Mouse (Mus musculus): ENCODE results near the gene Tmem217. TPM values are rescaled to one million over a fixed set of nuclear protein-coding genes. Genes with fewer than 3 reads are reported as not detected.

Tmem217 gene
- total RNA-seq (2021): not detected
- long read RNA-seq, experiment 1: 0 reads
- long read RNA-seq, experiment 2: 0 reads

DNA sequence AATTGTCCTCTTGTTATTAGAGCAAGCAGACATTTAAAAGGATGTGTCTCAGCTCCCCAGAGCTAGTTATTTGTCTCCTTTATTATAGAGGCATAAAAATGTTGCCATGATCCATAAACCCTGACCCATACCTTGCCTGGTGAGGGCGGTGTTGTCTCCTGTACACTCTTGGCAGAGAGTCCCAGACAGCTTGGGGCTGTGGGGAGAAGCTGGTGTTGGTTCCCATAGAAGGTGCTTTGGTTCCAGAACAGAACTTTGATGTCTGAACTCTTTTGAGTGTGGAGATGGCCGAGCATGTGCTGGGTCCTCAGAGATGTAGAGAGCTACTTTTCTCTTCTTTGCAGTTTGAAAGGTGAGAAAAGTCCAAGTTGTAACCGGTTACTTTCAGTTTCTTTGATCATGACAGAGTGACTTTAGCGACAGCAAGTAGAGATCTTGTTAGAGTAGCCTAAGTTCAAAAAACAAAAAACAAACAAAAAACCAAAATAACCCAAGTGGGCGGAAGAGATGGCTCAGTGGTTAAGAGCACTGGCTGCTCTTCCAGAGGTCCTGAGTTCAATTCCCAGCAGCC is at the start of gene Tmem217:
Gene Tmem217, minus strand, starts transcription at position 224 of the 571 bp plus-strand sequence.
- DNase-seq: no peak
- intact Hi-C loops (cut with DNase I; ENCODE audit: low total_unique reads): no loop called here

DNA sequence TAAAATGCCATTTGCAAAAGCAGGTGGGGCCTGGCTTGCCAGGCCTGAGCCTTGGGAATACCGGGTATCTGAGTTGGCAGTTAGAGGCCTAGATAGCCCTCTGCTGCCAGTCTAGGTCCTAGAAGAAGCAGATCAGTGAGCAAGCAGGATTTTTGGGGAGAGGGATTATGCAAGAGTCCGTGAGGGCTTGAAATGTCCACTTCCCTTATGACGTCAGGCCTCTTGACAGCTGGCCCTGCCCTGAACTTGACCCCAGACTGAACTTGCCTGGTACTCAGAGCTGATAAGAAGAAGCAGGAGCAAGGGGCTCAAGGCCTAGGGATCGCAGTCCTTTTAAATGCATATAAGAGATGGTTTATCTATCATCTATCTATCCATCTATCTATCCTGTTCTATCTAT is 49.2 kb upstream of the Tmem217 start:
- intact Hi-C loops (cut with DNase I; ENCODE audit: low total_unique reads): loop anchor here (5.0 to 10.0 kb wide), 2 partner anchors 173 to 281 kb away; no protein-coding TSS in a partner anchor
- no peak for DNase-seq

DNA sequence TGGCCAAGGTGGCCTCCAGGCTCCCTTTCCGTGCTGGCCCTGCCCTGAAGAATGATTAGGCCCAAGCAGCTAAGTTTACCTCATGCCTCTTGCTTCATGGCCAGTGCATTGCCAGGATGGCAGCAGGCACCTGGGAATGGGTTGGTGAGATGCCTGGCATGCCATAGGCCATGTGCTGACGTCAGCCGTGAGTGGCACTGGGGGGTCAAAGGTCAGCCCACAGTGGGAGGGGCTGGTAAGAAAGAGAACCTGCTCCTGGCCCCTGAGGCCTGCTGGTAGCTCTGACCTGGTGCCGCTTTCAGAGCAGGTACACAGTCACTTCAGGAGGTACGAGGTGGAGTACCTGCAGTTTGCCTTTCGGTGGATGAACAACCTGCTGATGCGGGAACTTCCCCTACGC is 47.4 kb upstream of the Tmem217 start:
- DNase-seq: no peak
- intact Hi-C loops (cut with DNase I; ENCODE audit: low total_unique reads): no loop called here

DNA sequence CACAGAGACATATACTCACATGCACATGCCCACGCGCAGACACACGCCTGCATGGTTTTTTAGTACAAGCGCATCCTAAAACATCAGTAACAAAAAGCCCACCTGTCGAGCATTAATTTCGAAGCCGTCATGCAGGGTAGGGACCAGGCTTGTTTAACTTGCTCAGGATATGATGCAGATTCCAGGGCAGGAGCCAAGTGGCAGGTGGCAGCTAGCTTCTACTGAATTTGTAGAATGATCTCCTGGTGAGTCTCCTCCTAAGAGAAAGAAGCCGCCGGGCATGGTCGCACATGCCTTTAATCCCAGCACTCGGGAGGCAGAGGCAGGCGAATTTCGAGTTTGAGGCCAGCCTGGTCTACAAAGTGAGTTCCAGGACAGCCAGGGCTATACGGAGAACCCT is 46.9 kb upstream of the Tmem217 start:
- intact Hi-C loops (cut with DNase I; ENCODE audit: low total_unique reads): no loop called here
- no peak for DNase-seq

GRCm38 (mm10) chr17:29596771-29597132 is 44.6 kb upstream of the Tmem217 start:
- DNase-seq: no peak
- intact Hi-C loops (cut with DNase I; ENCODE audit: low total_unique reads): no loop called here

DNA sequence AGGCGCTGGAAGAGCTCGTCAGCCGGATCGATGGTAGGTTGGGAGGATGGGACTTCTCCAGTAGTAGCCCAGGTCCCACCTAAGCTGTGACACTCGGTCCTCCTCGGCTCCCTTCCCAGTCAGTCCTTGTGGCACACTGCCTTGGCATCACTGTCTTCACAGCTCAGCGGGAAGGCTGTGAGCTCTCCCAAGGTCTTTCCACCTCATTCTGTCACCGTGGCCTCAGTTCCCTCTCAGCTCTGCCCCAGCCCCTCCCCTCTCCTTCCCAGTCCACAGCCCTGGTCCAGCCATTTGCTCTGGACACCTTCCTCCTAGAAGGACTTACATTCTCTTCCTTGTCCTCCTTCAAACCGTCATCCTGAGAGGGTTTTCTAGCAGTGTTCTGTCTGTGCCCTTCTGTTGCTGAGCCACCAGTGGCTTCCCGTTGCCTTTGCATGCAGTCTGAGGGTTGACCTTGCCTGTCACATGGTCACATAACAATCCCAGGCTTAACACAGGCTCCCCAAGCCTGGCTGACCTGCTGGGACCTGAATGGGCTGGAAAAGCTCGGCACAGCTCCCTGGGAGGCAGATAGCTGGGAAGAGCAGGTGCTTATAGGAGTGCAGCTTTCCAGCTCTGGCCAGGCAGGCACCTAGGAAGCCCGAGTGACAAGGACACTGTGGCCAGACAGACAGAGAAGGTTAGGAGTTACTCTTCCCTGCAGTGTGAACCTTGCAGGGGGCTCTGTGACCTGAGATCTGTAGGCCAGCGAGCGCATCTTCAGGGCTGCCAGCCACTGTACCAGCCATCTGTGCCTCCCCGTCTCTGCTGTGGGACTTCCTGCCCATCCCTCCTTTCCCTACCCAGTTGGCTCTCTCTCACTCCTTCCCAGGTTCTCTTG is 43.9 kb upstream of the Tmem217 start:
- intact Hi-C loops (cut with DNase I; ENCODE audit: low total_unique reads): no loop called here
- no peak for DNase-seq

DNA sequence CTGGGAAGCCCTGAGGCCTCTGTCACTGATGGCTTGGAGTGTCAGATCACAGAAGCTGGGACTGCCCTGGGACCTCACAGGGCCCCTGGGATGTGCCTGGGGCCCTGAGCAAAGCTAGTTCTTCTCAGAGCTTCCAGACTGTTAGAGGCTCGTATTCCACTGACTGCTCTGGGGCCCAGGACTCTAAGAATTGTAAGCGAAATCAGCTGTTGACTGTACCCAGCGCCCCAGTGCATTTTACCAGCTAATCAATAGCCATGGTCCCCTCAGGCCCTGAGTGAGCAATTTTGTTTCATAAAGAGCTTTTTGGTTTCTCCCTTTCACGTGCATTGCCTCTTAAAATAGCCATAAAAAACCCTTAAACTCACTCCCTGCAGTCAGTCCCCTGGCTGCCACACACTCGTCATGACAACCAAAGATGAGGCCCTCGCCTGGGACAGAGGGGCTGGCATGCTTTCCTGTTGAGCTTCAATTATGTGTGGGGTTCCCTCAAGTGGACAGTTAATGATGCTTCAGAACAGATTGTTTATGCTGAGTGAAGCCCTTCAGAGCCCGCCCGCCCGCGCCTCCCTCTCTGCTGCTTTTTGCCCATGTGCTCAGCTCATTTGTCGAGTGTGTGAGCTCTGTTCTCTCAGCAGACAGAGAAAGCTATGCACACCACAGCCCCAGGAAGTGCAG is 37.2 kb upstream of the Tmem217 start:
- no peak for DNase-seq
- intact Hi-C loops (cut with DNase I; ENCODE audit: low total_unique reads): no loop called here

DNA sequence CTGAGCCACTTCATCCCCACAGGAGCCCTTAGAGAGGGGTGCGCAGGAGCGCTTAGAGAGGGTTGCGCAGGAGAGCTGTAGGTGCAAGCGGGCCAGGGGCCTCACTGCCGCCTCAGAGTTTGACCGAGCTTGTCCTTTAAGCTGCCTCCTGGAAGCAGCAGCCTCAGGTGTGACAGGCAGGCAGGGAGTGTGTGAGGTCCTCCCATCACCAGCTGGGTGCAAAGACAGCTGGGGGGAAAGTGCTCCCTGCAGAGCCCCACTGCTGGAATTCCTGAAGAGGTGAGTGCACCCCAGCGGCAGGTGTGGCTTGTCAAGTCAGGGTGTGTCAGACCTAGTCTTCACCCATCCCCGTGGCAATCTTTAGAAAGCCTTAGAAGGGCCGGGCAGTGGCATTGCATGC is 34.7 kb upstream of the Tmem217 start:
- no peak for DNase-seq
- intact Hi-C loops (cut with DNase I; ENCODE audit: low total_unique reads): no loop called here

DNA sequence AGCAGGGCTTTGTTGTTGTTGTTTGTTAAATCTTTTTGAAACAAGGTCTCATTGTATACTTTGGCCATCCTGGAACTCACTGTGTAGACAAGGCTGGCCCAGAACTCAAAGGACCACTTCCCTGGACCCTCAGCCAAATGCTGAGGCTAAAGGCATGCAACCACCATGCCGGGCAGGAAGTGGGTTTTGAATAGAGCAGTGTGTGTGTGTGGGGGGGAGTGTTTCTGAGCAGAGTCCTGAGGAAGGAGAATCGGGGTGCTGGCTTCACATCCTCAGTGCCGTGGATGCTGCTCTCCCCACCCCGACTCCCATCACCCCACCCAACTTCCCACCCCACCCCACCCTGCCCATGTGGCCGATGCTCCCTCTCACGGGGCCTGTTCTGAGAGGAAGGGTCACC is 33.3 kb upstream of the Tmem217 start:
- DNase-seq: no peak
- intact Hi-C loops (cut with DNase I; ENCODE audit: low total_unique reads): no loop called here

GRCm38 (mm10) chr17:29584737-29585136 is 32.6 kb upstream of the Tmem217 start:
- DNase-seq: no peak
- intact Hi-C loops (cut with DNase I; ENCODE audit: low total_unique reads): no loop called here

- DNase-seq: no peak
- intact Hi-C loops (cut with DNase I; ENCODE audit: low total_unique reads): no loop called here
Observed at GRCm38 (mm10) chr17:29584306-29584705, 32.1 kb upstream of the Tmem217 start.

DNA sequence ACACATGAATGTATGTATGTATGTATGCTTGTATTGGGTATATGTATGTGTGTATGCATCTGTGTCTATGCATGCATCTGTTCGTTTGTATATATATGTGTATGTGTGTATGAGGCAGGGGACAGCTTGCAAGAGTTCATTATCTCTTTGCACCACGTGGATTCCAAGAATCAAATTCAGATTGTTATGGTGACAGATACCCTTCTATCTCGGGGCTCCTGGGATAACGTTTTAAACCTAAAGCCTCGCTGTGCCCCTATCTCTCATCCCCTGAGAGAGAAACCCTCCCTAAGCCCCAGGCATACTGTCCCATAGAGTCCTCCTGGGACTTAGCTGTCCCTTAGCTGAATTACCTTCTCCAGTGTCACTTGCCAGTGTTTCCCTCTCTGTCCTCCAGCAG is 31.4 kb upstream of the Tmem217 start:
- no peak for DNase-seq
- intact Hi-C loops (cut with DNase I; ENCODE audit: low total_unique reads): no loop called here

GRCm38 (mm10) chr17:29579579-29580126 is 27.5 kb upstream of the Tmem217 start:
- DNase-seq: no peak
- intact Hi-C loops (cut with DNase I; ENCODE audit: low total_unique reads): no loop called here

DNA sequence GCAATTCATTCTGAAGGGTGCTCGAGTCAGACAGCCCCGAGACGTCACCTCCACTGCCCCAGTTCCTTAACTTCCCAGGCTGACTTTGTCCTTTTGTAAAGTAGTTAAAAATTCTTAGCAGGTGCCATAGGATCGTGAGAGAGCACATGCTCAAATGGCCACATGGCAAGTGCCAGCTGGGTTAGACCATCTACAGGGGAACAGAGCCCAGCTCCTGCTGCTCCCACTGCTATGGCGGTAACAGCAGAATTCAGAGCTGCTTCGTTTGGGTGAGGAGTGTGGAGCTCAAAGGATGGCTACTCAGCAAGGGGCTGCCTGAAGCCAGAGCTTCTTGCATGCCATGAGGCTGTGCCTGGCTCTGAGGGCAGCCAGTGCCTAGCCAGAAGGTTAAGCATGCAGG is 17.6 kb upstream of the Tmem217 start:
- intact Hi-C loops (cut with DNase I; ENCODE audit: low total_unique reads): no loop called here
- no peak for DNase-seq

GRCm38 (mm10) chr17:29568435-29568834 is 16.2 kb upstream of the Tmem217 start:
- DNase-seq: no peak
- intact Hi-C loops (cut with DNase I; ENCODE audit: low total_unique reads): no loop called here

- DNase-seq: no peak
- intact Hi-C loops (cut with DNase I; ENCODE audit: low total_unique reads): no loop called here
Observed at GRCm38 (mm10) chr17:29565521-29565920, 13.3 kb upstream of the Tmem217 start.

DNA sequence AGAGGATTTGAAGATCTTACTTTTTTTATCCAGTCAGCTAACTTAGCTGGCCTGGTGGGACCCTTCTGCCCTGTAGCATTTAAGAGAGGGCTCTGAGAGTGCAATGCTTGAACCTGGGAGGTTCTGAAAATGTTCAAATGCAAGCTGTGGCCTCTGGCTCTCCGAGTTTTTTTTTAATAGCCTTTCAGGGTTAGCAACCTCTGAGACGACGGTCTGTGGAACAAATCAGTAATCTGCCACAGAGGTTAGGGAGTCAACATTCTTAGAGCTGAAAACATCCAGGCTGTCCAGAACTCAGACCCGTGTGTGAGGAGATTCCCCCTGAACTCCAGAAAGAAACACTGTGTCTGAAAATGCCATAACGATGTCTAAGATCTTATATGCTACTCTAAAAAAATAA is 6.3 kb upstream of the Tmem217 start:
- intact Hi-C loops (cut with DNase I; ENCODE audit: low total_unique reads): no loop called here

GRCm38 (mm10) chr17:29556893-29557292 is 4.7 kb upstream of the Tmem217 start:
- intact Hi-C loops (cut with DNase I; ENCODE audit: low total_unique reads): no loop called here
- no peak for DNase-seq

More for the DNA sequence above, 6.3 kb upstream of the Tmem217 start:
- DNase-seq: no peak

DNA sequence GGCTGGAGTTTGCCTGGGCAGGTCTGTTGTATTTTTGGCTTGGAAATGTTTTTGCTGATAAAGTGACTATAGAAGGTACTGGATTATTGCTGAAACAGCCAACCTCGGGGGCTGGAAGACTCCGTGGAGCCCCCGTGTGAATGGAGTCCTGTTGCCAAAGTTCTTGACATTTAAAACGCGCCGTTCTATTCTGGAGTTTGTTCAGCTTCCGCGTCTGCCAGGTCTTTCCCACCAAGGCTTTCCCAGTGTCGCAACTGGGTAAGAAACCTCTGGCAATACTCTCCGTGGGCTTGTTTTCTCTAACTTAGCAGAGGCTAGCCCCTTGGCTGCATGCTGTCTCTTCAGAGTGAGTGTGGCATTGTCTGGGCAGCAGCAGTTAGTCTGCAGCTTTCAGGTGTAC is 4.3 kb upstream of the Tmem217 start:
- intact Hi-C loops (cut with DNase I; ENCODE audit: low total_unique reads): no loop called here
- DNase-seq: no peak

DNA sequence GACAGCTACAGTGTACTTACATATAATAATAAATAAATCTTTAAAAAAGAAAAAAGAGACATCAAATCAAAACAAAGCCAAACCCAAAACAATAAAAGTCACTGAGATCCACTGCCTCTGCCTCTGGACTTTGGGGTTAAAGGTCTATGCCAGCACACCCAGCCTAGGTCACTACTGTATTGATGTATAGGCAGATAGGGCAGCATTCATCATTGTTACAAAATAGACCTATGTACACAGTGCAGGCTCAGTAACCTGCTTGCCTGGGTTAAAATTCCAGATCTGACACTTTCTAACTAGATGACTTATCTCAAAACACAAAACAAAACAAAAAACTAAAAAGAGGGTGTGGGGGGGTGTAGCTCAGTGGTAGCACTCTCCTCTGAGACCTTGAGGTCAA is 2.0 kb upstream of the Tmem217 start:
- intact Hi-C loops (cut with DNase I; ENCODE audit: low total_unique reads): no loop called here

More for the DNA sequence above, 2.0 kb upstream of the Tmem217 start:
- no peak for DNase-seq
